9 mouse cellular contexts compared by ENCODE assay signal in the genomic region with DNA sequence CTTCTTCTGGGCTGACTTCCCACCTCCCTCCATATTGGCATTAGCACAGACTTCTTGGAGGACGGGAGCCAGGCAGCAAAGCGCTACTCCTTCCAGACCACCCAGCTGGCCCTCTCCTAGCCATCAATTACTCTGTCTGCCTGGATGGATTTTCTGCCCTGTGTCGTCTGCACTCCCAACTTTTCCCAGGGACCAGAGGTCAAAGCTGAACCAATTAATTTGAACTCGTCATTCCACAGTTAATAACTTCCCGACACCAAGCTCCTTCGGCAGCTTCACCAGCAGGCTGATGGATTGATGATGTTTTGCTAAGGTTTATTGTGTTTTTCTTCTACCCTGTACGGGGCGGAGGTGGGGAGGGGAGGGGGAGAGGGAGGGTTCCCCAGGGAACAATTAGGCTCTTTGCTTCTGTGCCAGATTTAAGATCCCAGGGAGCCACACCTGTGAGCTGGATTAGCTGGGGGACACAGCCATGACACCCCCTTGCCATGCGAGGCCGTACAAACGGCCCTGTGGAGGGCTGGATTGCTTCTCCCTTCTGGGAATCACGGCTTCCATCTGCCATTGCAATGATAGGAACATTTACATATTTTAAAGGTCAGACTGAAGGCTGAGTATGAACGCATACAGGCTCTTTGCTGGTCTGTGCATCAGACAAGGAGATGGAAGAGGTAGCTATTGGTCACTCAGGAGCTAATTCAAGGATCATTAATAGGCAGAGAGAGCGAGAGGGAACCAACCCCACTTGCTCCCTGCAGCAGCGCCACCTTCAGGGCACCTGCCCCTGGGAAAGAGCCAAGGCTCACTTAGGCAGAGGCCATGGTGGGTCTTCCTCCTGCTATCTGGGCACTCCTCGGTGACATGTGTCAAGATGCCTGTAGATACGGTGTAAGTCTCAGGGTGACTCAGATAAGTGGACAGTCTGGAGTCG.
DNase-seq lines count a peak whose midpoint lies in the region; ATAC-seq and TF ChIP-seq lines count a peak whose summit lies in the region.
"Had no signal": no experiment of that assay in that cellular context is flagged by ENCODE, and none has a peak within 500 bp of the region (broad histone marks: within the 10 kb centered on the region; RNA-seq: fewer than 3 reads in every experiment).

No protein-coding gene starts in this region.

- H3K27me3 ChIP-seq in kidney, postnatal 0 days (ENCODE audit: insufficient read depth, low read length), result 0 out of 2 replicates have a peak, but pooled peaks cover 3% of the 10 kb centered on the region
- no peaks in the 10 kb centered on the region for H3K27me3 ChIP-seq in kidney, adult 2 months (replicated peaks; ENCODE audit: control insufficient read depth, insufficient read depth, low read length)

- 10% methylated on average over 18 of the region's 18 CpGs for WGBS in kidney, postnatal 0 days
- 15% methylated on average over 18 of the region's 18 CpGs for WGBS in kidney, adult 2 months

- H3K9me3 ChIP-seq in kidney, postnatal 0 days (replicated peaks; ENCODE audit: low read length), result no peaks in the 10 kb centered on the region

- peak; percentile 19 for DNase-seq in kidney, postnatal 0 days (ENCODE audit: low spot score)
- DNase-seq in kidney, adult 2 months, result no peak
- DNase-seq in cerebellum, postnatal 36 days, result peak; percentile 18 to 23
- peak; percentile 84 for DNase-seq in forelimb bud, embryonic 11.5 days (ENCODE audit: low read depth, low spot score)
- DNase-seq in neural tube, embryonic 10.5 days (ENCODE audit: extremely low spot score, low spot score), result peak; percentile 71
- DNase-seq in heart, adult 18-20 months, result no peak
- DNase-seq in lung, adult 18-20 months, result no peak
- DNase-seq in ovary, adult 18-20 months (ENCODE audit: low spot score), result no peak
- DNase-seq: spleen, adult 18-20 months had no signal

- no peaks in the 10 kb centered on the region for H3K36me3 ChIP-seq in kidney, postnatal 0 days (ENCODE audit: insufficient read depth, low read length)
- no peaks in the 10 kb centered on the region for H3K36me3 ChIP-seq in kidney, adult 2 months (ENCODE audit: control insufficient read depth, insufficient read depth, low read length)

- H3K4me3 ChIP-seq in kidney, postnatal 0 days (replicated peaks; ENCODE audit: low read depth, low read length), result no peak overlapping the region
- no peak overlapping the region for H3K4me3 ChIP-seq in kidney, adult 2 months (ENCODE audit: insufficient read depth, low read depth, low read length)

- no peak overlapping the region for H3K9ac ChIP-seq in kidney, postnatal 0 days (ENCODE audit: low read depth, low read length)

- TF ChIP-seq POLR2A in kidney, adult 2 months (IDR thresholded peaks at IDR 0.05; ENCODE audit: low read depth, low read length), result no peak

- no peak overlapping the region for H3K27ac ChIP-seq in kidney, postnatal 0 days
- H3K27ac ChIP-seq in kidney, adult 2 months (ENCODE audit: insufficient read depth, low read depth, low read length), result no peak overlapping the region

- 0 out of 2 replicates have a peak, but pooled peaks cover 3% of the 10 kb centered on the region for H3K4me1 ChIP-seq in kidney, postnatal 0 days (replicated peaks; ENCODE audit: insufficient read depth, low read length)
- no peaks in the 10 kb centered on the region for H3K4me1 ChIP-seq in kidney, adult 2 months (ENCODE audit: control insufficient read depth, insufficient read depth, low read length)

- no peak overlapping the region for H3K4me2 ChIP-seq in kidney, postnatal 0 days (ENCODE audit: low read length)

- peak; percentile 26; the same call in 1 of the 2 replicates for TF ChIP-seq CTCF in kidney, postnatal 0 days (IDR thresholded peaks at IDR 0.05; ENCODE audit: low read depth)
- no peak for TF ChIP-seq CTCF in kidney, adult 2 months (conservative IDR thresholded peaks at IDR 0.05; ENCODE audit: insufficient read depth, insufficient read length, low read depth, low read length)

- no peak; the same call in 1 of the 2 replicates for ATAC-seq in kidney, postnatal 0 days (replicated peaks; ENCODE audit: low FRiP score, low read depth)

Comparison
In these comparisons a context has a peak if more than half of its experiments do, and no peak if none do; other contexts are left out.
1. DNase-seq: peak in kidney, postnatal 0 days (single experiment), cerebellum, postnatal 36 days (2 of 2), forelimb bud, embryonic 11.5 days (single experiment) and neural tube, embryonic 10.5 days (single experiment); none in kidney, adult 2 months (single experiment), heart, adult 18-20 months (0 of 2), lung, adult 18-20 months (0 of 2) and ovary, adult 18-20 months (single experiment).